Mouse (Mus musculus) embryonic facial prominence, embryonic 13.5 days (tissue): ENCODE data around the gene Actr1a. TPM values are rescaled to one million over a fixed set of nuclear protein-coding genes. Genes with fewer than 3 reads are reported as not detected.

Experiments
- ATAC-seq: fragments of 200-750 bp; cut with Nextera tagmentation; 2 replicates; pipeline ENCODE4 v1.8.0; 2017; ENCODE audit warnings: low read depth; ENCODE audit not compliant: insufficient number of reproducible peaks, insufficient read depth, low FRiP score, low TSS enrichment
- H3K27ac ChIP-seq: fragments of 300-500 bp; sonication (generic); 2 replicates; pipeline ENCODE4 v1.5.1; 2015; ENCODE audit warnings: moderate library complexity, mild to moderate bottlenecking, inconsistent platforms
- H3K27me3 ChIP-seq: fragments of 300-500 bp; sonication (generic); 2 replicates; pipeline ENCODE4 v1.6.1; 2015; ENCODE audit warnings: mild to moderate bottlenecking, inconsistent platforms
- H3K36me3 ChIP-seq: fragments of 300-500 bp; sonication (generic); 2 replicates; pipeline ENCODE4 v1.6.1; 2015; ENCODE audit warnings: mild to moderate bottlenecking, inconsistent platforms
- H3K4me1 ChIP-seq: fragments of 300-500 bp; sonication (generic); 2 replicates; pipeline ENCODE4 v1.6.1; 2015; ENCODE audit warnings: inconsistent platforms
- H3K4me2 ChIP-seq: fragments of 300-500 bp; sonication (generic); 2 replicates; pipeline ENCODE4 v1.6.1; 2015; ENCODE audit warnings: moderate library complexity, mild to moderate bottlenecking, inconsistent platforms
- H3K4me3 ChIP-seq: fragments of 300-500 bp; sonication (generic); 2 replicates; pipeline ENCODE4 v1.5.1; 2015; ENCODE audit warnings: mild to moderate bottlenecking, inconsistent platforms
- H3K9ac ChIP-seq: fragments of 300-500 bp; sonication (generic); 2 replicates; pipeline ENCODE4 v1.6.1; 2015; ENCODE audit warnings: mild to moderate bottlenecking, inconsistent platforms
- H3K9me3 ChIP-seq: fragments of 300-500 bp; sonication (generic); 2 replicates; pipeline ENCODE4 v1.6.1; 2016; ENCODE audit warnings: inconsistent platforms
- WGBS: fragments of 180-500 bp; shearing (Covaris S2); methylation state at CpG from one replicate; pipeline ENCODE4 v1.1.7; 2015; ENCODE audit warnings: mixed read lengths; 5-methylcytosine and 5-hydroxymethylcytosine counted together
- polyA plus RNA-seq: library from polyadenylated mRNA; unstranded; fragments of >200 nt; fragmentation: Nextera tagmentation; extraction: Ambion mirVana; gene quantifications from 2 replicates; pipeline ENCODE4 v1.2.1, GENCODE M21; 2015

Gene Actr1a
- polyA plus RNA-seq, 1 experiment from 2014 or later = 160 TPM

DNA sequence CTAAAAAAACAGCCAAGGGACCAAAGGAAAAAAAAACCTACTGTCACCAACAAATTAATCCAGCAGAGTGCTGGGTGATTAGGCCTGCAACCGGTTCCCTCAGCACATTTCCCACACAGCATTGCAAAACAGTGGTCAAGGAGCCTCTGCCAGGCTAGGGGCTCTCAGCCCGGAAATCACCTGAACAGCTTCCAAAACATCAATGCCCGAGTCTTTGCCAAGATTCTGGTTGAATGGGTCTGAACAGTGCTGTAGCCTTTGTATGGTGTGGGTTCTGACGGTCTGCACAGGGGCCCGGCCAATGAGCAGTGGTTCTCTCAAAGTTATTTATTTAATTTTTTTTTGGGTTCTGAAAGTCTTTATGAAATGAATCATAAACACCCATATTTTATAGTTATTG is 20.1 kb downstream of the Actr1a start:
- H3K9me3 ChIP-seq = no peaks in the 10 kb centered on the region
- no peak overlapping the region for H3K9ac ChIP-seq
- no peak overlapping the region for H3K4me3 ChIP-seq
- H3K4me1 ChIP-seq = no peaks in the 10 kb centered on the region
- H3K36me3 ChIP-seq = peaks cover 44% of the 10 kb centered on the region
- ATAC-seq = no peak
- no peak overlapping the region for H3K27ac ChIP-seq
- no peak overlapping the region for H3K4me2 ChIP-seq
- H3K27me3 ChIP-seq = no peaks in the 10 kb centered on the region
- WGBS = 68% methylated on average over 5 of the region's 5 CpGs

DNA sequence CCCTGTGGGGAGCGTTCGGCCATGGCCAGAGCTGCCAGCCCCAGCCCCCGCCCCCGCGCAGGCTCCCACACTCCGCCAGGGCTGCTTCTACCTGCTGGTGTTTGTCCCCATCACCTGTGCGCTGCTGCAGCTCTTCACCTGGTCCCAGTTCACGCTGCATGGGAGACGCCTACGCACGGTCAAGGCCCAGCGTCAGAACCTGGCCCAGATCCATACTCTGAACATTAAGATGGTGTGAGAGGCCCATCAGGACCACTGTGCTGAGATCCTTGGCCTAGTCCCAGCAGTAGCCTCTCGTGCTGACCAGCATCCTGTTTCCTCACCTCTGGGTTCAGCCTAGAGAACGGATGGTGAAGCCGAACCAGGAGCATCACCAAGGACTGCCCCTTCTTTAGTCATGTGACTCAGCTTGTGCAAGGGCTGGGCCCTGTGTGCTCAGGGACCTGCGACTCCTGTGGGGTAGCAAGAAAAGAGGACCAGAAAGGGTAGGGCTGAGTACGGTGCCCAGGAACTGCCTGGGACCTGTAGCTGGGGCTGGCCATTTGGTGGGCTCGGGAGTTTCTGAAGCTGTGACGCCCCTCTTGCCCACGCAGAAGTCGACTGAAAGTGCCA is 21.0 kb downstream of the Actr1a start:
- 49% methylated on average over 21 of the region's 21 CpGs for WGBS
- Histone ChIP-seq H3K36me3 (peaks cover 35% of the 10 kb centered on the region), H3K27me3 (no peaks in the 10 kb centered on the region), H3K4me1 (no peaks in the 10 kb centered on the region), H3K4me3 (no peak overlapping the region), H3K27ac (no peak overlapping the region), H3K9me3 (no peaks in the 10 kb centered on the region), H3K4me2 (no peak overlapping the region), H3K9ac (no peak overlapping the region)
- ATAC-seq = 0 out of 2 replicates have a peak, but pooled peaks have one; percentile 12

DNA sequence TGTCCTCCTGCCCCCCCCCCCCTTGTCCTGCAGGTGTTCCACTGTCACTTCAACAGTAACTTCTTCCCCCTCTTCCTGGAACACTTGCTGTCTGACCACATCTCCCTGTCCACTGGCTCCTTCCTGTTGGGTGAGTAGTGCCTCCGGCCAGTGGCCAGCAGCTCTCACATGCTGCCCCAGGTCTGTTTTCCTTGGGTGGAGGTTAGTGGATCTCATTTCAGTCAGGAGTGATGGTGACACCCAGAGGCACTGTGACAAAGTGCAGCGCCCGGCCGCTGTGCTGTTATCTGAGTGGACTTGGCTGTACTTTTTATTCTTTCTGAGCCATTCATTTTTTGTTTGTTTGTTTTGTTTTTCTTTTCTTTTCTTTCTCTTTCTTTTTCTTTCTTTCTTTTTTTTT is 26.3 kb downstream of the Actr1a start:
- no peaks in the 10 kb centered on the region for H3K9me3 ChIP-seq
- no peaks in the 10 kb centered on the region for H3K4me1 ChIP-seq
- 24% methylated on average over 4 of the region's 4 CpGs for WGBS
- no peaks in the 10 kb centered on the region for H3K36me3 ChIP-seq
- no peak overlapping the region for H3K9ac ChIP-seq
- no peak overlapping the region for H3K4me2 ChIP-seq
- no peak for ATAC-seq
- no peak overlapping the region for H3K4me3 ChIP-seq
- no peaks in the 10 kb centered on the region for H3K27me3 ChIP-seq
- H3K27ac ChIP-seq = no peak overlapping the region

DNA sequence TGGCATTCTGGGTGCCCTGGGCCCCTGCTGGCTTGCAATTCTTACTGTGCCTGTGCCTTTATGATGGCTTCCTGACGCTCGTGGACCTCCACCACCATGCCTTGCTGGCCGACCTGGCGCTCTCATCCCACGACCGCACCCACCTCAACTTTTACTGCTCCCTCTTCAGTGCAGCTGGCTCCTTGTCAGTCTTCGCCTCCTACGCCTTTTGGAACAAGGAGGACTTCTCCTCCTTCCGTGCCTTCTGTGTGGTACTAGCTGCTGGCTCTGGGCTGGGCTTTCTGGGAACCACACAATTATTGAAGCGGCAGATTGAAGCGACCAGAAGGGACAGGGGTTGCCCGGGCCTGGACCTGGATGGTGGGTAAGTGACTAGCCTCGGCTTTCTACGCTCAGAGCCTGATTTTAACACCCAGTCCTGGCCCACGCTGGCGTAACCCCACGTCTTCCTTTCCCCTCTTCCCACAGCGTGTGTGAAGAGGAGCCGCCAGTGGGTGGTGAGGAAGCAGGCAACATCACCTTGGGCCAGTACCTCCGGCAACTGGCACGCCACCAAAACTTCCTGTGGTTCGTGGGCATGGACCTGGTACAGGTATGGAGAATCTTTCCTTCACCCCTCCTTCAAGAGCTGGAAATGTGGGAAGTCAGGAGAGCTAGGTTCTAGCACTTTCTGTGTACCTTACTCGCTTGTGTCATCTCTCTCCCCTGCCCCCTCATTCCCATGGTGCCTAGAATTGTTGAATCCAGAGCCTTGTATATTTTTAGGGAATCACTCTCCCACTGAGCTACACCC is 27.6 kb downstream of the Actr1a start:
- Histone ChIP-seq H3K9me3 (no peaks in the 10 kb centered on the region), H3K4me3 (no peak overlapping the region), H3K9ac (no peak overlapping the region), H3K4me1 (no peaks in the 10 kb centered on the region), H3K36me3 (no peaks in the 10 kb centered on the region), H3K27me3 (no peaks in the 10 kb centered on the region), H3K27ac (no peak overlapping the region), H3K4me2 (no peak overlapping the region)
- ATAC-seq = no peak
- 84% methylated on average over 23 of the region's 23 CpGs for WGBS

DNA sequence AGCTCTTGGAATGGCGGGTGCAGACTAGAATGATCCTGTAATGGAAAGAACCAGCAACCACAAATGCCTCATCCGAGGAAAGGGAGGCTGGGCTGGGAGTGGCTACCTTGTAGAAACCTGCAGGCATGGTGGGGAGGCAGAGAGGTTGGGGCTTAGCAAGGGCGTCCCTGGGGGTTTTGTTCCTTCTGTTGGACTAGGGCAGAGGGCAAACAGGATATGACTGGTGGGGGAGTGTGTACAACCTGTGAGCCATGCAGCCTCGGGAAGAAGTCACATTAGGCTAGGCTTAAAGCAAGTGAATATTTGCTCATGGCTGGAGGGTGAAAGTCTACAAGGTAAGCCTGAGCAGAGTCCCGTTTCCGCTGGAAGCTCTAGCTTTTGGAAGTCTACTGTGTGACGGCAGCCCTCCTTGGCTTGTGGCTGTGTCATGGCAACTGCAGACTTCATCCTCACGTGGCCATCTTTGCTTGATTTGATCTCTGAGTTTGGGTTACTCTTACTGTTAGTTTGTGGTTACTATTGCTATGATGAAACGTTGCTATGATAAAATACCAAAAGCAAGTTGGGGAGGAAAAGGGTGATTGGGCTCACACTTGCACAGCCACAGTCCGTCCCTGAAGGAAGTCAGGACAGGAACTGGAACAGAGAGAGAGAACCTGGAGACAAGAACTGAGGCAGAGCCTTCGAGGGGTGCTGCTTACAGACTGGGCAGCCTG is 32.1 kb downstream of the Actr1a start:
- Histone ChIP-seq H3K4me3 (no peak overlapping the region), H3K27me3 (peaks cover 8% of the 10 kb centered on the region), H3K27ac (no peak overlapping the region), H3K4me1 (no peaks in the 10 kb centered on the region), H3K9me3 (no peaks in the 10 kb centered on the region), H3K36me3 (no peaks in the 10 kb centered on the region), H3K9ac (no peak overlapping the region), H3K4me2 (no peak overlapping the region)
- no peak for ATAC-seq
- WGBS = 78% methylated on average over 11 of the region's 11 CpGs

DNA sequence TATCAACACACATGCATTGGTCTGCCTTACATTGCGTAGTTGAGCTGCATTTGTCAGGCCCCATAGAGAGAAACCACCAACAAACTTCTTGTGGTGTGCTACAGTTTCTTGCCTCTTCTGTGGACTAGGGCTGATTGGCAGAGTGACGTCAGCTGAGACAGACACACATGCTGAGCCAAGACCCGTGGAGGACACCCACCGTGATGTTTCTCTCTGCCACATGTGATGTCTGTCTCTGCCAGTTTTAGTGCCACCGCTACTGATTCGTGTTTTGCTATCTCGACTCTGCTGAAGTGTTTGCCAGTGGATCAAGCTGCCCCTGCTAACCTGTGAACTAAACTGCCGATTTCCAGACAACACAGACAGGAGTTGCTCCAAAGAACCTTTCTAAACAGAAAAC is 33.4 kb downstream of the Actr1a start:
- 78% methylated on average over 8 of the region's 8 CpGs for WGBS
- Histone ChIP-seq H3K4me1 (peaks cover 2% of the 10 kb centered on the region), H3K27ac (no peak overlapping the region), H3K27me3 (peaks cover 22% of the 10 kb centered on the region), H3K4me2 (no peak overlapping the region), H3K9me3 (no peaks in the 10 kb centered on the region), H3K9ac (no peak overlapping the region), H3K36me3 (no peaks in the 10 kb centered on the region), H3K4me3 (no peak overlapping the region)
- ATAC-seq = no peak

DNA sequence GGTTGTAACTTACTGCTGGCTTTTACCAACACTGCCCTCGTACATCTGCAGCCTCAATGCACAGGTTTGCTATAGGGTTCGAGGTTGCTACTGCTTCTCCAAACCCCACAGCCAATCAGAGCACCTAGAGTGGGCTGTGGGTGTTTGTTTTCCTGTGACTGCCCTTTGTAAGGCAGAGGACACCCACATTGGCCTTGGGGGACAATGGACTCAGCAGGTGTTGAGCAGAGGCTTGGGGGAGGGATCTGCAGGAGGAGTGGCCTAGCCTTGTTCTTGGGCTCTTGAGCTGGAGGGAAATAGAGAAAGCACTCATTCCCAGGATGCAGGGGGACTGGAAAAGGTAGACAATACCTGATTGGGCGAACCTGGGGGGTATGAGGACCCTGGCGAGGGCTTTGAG is 37.2 kb downstream of the Actr1a start:
- Histone ChIP-seq H3K9me3 (no peaks in the 10 kb centered on the region), H3K27me3 (peaks cover 35% of the 10 kb centered on the region), H3K9ac (no peak overlapping the region), H3K4me2 (no peak overlapping the region), H3K4me1 (peaks cover 5% of the 10 kb centered on the region), H3K4me3 (no peak overlapping the region), H3K27ac (no peak overlapping the region), H3K36me3 (no peaks in the 10 kb centered on the region)
- no peak for ATAC-seq
- 52% methylated on average over 4 of the region's 4 CpGs for WGBS

DNA sequence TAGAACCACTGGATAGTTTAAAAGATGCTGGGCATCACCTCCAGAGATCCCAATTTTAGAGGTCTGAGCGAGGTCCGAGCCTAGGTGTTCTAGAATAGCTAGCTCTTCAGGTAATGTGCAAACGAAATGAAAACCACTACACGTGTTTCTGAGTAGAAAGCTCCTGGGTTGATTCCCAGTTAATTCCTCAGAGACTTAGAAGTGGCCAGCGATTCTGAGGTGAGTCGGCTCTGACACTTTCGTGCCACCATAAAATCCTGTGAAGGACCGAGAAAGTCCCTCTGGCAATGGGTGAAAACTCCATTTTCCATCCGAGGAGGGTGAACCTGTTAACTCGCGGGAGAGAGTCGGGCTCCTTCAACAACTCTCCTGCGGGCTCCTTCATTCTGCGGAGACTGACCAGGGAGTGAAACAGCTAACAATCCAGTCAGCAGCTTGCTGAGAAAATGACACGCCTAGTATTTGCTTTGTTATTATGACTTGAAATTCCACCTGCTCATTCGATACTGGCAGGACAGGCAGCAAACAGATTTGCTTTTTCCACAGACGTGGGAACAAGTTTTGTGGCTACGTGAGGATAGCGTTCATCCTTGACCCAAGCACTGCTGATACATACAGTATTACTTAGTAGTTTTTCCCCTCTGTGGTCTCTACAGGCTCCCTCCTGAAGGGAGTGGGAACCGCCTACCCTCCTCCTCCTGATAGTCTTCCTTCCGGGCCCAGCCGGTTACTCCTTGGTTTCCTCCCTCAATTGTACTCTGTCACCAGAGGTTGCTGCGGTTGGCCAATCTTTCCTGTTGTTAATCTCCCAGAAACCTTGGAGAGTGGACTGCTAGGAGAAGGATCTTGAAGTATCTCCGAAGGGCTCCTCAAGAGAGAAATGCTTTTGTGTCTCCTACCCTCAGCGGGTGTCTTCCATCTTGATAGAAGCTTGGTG is 37.9 kb downstream of the Actr1a start:
- peak overlapping the region; percentile 65; the same call in 1 of the 2 replicates for H3K9ac ChIP-seq
- WGBS = 15% methylated on average over 25 of the region's 25 CpGs
- H3K27me3 ChIP-seq = peaks cover 35% of the 10 kb centered on the region
- H3K27ac ChIP-seq = no peak overlapping the region
- no peaks in the 10 kb centered on the region for H3K36me3 ChIP-seq
- no peak for ATAC-seq
- H3K9me3 ChIP-seq = no peaks in the 10 kb centered on the region
- H3K4me3 ChIP-seq = peak overlapping the region; percentile 49
- peaks cover 5% of the 10 kb centered on the region for H3K4me1 ChIP-seq
- H3K4me2 ChIP-seq = peak overlapping the region; percentile 79

DNA sequence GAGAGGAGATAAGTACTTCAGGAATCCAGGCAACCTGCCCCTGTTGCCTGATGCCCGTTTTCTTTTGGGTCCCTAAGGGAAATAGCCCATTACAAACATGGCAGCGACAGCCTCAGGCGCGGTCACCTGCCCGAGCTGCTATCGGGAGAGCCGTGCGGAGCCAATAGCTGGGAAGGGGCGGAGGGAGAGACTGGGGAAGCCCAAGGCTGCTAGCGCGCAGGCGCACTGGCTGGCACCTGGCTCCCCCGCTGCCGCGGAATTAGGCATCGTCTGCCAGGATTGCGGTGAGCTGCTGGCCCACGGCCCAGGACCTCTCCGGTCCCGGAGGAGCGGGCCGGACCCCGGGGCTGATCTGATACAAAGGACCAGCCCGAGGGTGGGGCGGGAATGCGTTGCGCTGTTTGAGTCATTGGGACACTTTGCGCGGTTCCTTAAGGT is 38.8 kb downstream of the Actr1a start:
- peak overlapping the region; percentile 49 for H3K4me3 ChIP-seq
- peaks cover 35% of the 10 kb centered on the region for H3K27me3 ChIP-seq
- H3K27ac ChIP-seq = no peak overlapping the region
- peaks cover 5% of the 10 kb centered on the region for H3K4me1 ChIP-seq
- H3K9ac ChIP-seq = peak overlapping the region; percentile 65
- peak; percentile 69 for ATAC-seq
- under 1% methylated on average over 29 of the region's 29 CpGs for WGBS
- no peaks in the 10 kb centered on the region for H3K36me3 ChIP-seq
- H3K4me2 ChIP-seq = peak overlapping the region; percentile 79
- H3K9me3 ChIP-seq = no peaks in the 10 kb centered on the region

DNA sequence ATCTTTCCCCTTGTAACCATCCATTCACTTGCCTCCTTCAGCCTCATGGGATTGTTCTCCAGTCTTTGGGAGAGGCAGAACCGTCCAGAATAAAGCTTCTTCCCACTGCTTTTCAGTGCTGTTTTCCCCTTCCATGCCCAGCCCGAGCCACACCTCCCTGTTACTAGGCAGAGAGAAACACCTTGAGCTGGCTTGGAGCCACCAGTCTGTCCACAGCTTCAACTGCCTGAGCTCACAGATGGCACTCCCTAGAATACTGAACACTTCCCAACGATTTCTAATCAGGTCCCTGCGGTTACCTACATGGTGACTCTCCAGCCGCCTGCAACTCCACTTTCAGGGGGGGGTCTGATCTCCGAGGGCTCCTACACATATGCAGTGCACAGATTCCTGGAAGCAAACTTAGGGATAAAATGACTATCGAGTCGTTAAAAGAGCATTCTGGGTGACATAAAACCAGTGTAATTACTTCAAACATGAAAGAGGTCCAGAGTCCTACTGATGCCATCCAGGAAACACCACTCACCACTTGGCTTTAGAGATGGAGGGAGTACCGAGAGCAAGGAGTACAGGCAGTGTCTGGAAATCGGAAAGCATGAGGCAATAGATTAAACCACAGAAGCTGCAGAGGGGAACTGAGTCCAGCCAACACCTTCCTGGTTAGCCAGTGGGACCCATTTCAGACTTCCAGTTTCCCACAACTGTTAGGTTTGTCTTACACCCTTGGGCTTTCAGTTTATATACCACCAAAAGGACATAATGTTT is 45.2 kb downstream of the Actr1a start, which contains the start of gene 2310034G01Rik:
Gene 2310034G01Rik, minus strand, starts transcription at position 135 of the 765 bp plus-strand sequence.
- ATAC-seq = no peak
- no peaks in the 10 kb centered on the region for H3K9me3 ChIP-seq
- H3K27ac ChIP-seq = peak within 1 kb of the TSS; percentile 72
- H3K4me2 ChIP-seq = peak within 1 kb of the TSS; percentile 76
- H3K27me3 ChIP-seq = peaks cover 15% of the 10 kb centered on the region
- no peaks in the 10 kb centered on the region for H3K36me3 ChIP-seq
- H3K4me3 ChIP-seq = peak within 1 kb of the TSS; percentile 69
- H3K9ac ChIP-seq = peak within 1 kb of the TSS; percentile 86
- H3K4me1 ChIP-seq = peaks cover 15% of the 10 kb centered on the region
- WGBS = 60% methylated on average over 10 of the region's 10 CpGs
